Mouse (Mus musculus) embryonic facial prominence, embryonic 13.5 days (tissue): Measurements from ENCODE around the gene Sh3rf1. TPM values are rescaled to one million over a fixed set of nuclear protein-coding genes. Genes with fewer than 3 reads are reported as not detected.

Experiments
- ATAC-seq: fragments of 200-750 bp; cut with Nextera tagmentation; 2 replicates; pipeline ENCODE4 v1.8.0; 2017; ENCODE audit warnings: low read depth; ENCODE audit not compliant: insufficient number of reproducible peaks, insufficient read depth, low FRiP score, low TSS enrichment
- H3K27ac ChIP-seq: fragments of 300-500 bp; sonication (generic); 2 replicates; pipeline ENCODE4 v1.5.1; 2015; ENCODE audit warnings: moderate library complexity, mild to moderate bottlenecking, inconsistent platforms
- H3K27me3 ChIP-seq: fragments of 300-500 bp; sonication (generic); 2 replicates; pipeline ENCODE4 v1.6.1; 2015; ENCODE audit warnings: mild to moderate bottlenecking, inconsistent platforms
- H3K36me3 ChIP-seq: fragments of 300-500 bp; sonication (generic); 2 replicates; pipeline ENCODE4 v1.6.1; 2015; ENCODE audit warnings: mild to moderate bottlenecking, inconsistent platforms
- H3K4me1 ChIP-seq: fragments of 300-500 bp; sonication (generic); 2 replicates; pipeline ENCODE4 v1.6.1; 2015; ENCODE audit warnings: inconsistent platforms
- H3K4me2 ChIP-seq: fragments of 300-500 bp; sonication (generic); 2 replicates; pipeline ENCODE4 v1.6.1; 2015; ENCODE audit warnings: moderate library complexity, mild to moderate bottlenecking, inconsistent platforms
- H3K4me3 ChIP-seq: fragments of 300-500 bp; sonication (generic); 2 replicates; pipeline ENCODE4 v1.5.1; 2015; ENCODE audit warnings: mild to moderate bottlenecking, inconsistent platforms
- H3K9ac ChIP-seq: fragments of 300-500 bp; sonication (generic); 2 replicates; pipeline ENCODE4 v1.6.1; 2015; ENCODE audit warnings: mild to moderate bottlenecking, inconsistent platforms
- H3K9me3 ChIP-seq: fragments of 300-500 bp; sonication (generic); 2 replicates; pipeline ENCODE4 v1.6.1; 2016; ENCODE audit warnings: inconsistent platforms
- WGBS: fragments of 180-500 bp; shearing (Covaris S2); methylation state at CpG from one replicate; pipeline ENCODE4 v1.1.7; 2015; ENCODE audit warnings: mixed read lengths; 5-methylcytosine and 5-hydroxymethylcytosine counted together
- polyA plus RNA-seq: library from polyadenylated mRNA; unstranded; fragments of >200 nt; fragmentation: Nextera tagmentation; extraction: Ambion mirVana; gene quantifications from 2 replicates; pipeline ENCODE4 v1.2.1, GENCODE M21; 2015

Sh3rf1 gene
- polyA plus RNA-seq, 1 experiment from 2014 or later, result 14.9 TPM

GRCm38 (mm10) chr8:61360362-61360761 lies 136.7 kb downstream of the Sh3rf1 start:
- WGBS, result 70% methylated on average over 4 of the region's 4 CpGs
- Histone ChIP-seq H3K4me1 (peaks cover 16% of the 10 kb centered on the region), H3K4me2 (no peak overlapping the region), H3K27ac (no peak overlapping the region), H3K27me3 (no peaks in the 10 kb centered on the region), H3K9me3 (no peaks in the 10 kb centered on the region), H3K9ac (no peak overlapping the region), H3K36me3 (peaks cover 42% of the 10 kb centered on the region), H3K4me3 (no peak overlapping the region)
- no peak for ATAC-seq

- Histone ChIP-seq H3K4me1 (peaks cover 12% of the 10 kb centered on the region), H3K9me3 (no peaks in the 10 kb centered on the region), H3K36me3 (peaks cover 47% of the 10 kb centered on the region), H3K9ac (no peak overlapping the region), H3K4me2 (no peak overlapping the region), H3K4me3 (no peak overlapping the region), H3K27me3 (no peaks in the 10 kb centered on the region), H3K27ac (no peak overlapping the region)
- 94% methylated on average over 11 of the region's 11 CpGs for WGBS
- no peak for ATAC-seq
Observed at GRCm38 (mm10) chr8:61361476-61361875, 137.8 kb downstream of the Sh3rf1 start.

- H3K9ac ChIP-seq, result no peak overlapping the region
- H3K27me3 ChIP-seq, result no peaks in the 10 kb centered on the region
- H3K4me3 ChIP-seq, result no peak overlapping the region
- no peak overlapping the region for H3K27ac ChIP-seq
- no peak for ATAC-seq
- WGBS, result 80% methylated on average over 9 of the region's 9 CpGs
- H3K9me3 ChIP-seq, result no peaks in the 10 kb centered on the region
- no peak overlapping the region for H3K4me2 ChIP-seq
- peaks cover 47% of the 10 kb centered on the region for H3K36me3 ChIP-seq
- peaks cover 12% of the 10 kb centered on the region for H3K4me1 ChIP-seq
Observed at GRCm38 (mm10) chr8:61362301-61362913, 138.7 kb downstream of the Sh3rf1 start.

GRCm38 (mm10) chr8:61373303-61373702 lies 149.6 kb downstream of the Sh3rf1 start:
- Histone ChIP-seq H3K27ac (no peak overlapping the region), H3K4me1 (no peaks in the 10 kb centered on the region), H3K9ac (no peak overlapping the region), H3K4me3 (no peak overlapping the region), H3K4me2 (no peak overlapping the region), H3K27me3 (no peaks in the 10 kb centered on the region), H3K36me3 (peaks cover 41% of the 10 kb centered on the region), H3K9me3 (no peaks in the 10 kb centered on the region)
- WGBS, result 93% methylated on average over 9 of the region's 9 CpGs
- ATAC-seq, result no peak

- Histone ChIP-seq H3K27ac (no peak overlapping the region), H3K9me3 (no peaks in the 10 kb centered on the region), H3K27me3 (no peaks in the 10 kb centered on the region), H3K4me1 (no peaks in the 10 kb centered on the region; the same call in 1 of the 2 replicates), H3K4me2 (no peak overlapping the region), H3K4me3 (no peak overlapping the region), H3K36me3 (peaks cover 41% of the 10 kb centered on the region), H3K9ac (no peak overlapping the region)
- no peak for ATAC-seq
- 75% methylated on average over 16 of the region's 16 CpGs for WGBS
Observed at GRCm38 (mm10) chr8:61374059-61374755, 150.5 kb downstream of the Sh3rf1 start.

GRCm38 (mm10) chr8:61375205-61375604 lies 151.5 kb downstream of the Sh3rf1 start:
- 91% methylated on average over 7 of the region's 7 CpGs for whole genome bisulfite sequencing
- H3K9me3 ChIP-seq, result no peaks in the 10 kb centered on the region
- H3K36me3 ChIP-seq, result peaks cover 44% of the 10 kb centered on the region
- H3K9ac ChIP-seq, result no peak overlapping the region
- no peak overlapping the region for H3K4me2 ChIP-seq
- no peaks in the 10 kb centered on the region for H3K27me3 ChIP-seq
- H3K4me1 ChIP-seq, result no peaks in the 10 kb centered on the region; the same call in 1 of the 2 replicates
- ATAC-seq, result no peak
- H3K4me3 ChIP-seq, result no peak overlapping the region
- H3K27ac ChIP-seq, result no peak overlapping the region

GRCm38 (mm10) chr8:61378847-61379698 lies 155.4 kb downstream of the Sh3rf1 start:
- Histone ChIP-seq H3K4me3 (no peak overlapping the region), H3K27me3 (no peaks in the 10 kb centered on the region), H3K4me2 (no peak overlapping the region), H3K9ac (no peak overlapping the region), H3K4me1 (no peaks in the 10 kb centered on the region; the same call in 1 of the 2 replicates), H3K36me3 (peaks cover 42% of the 10 kb centered on the region), H3K9me3 (no peaks in the 10 kb centered on the region), H3K27ac (no peak overlapping the region)
- ATAC-seq, result no peak
- 74% methylated on average over 11 of the region's 11 CpGs for WGBS

GRCm38 (mm10) chr8:61384536-61384935 lies 160.9 kb downstream of the Sh3rf1 start:
- no peak overlapping the region for H3K4me2 ChIP-seq
- H3K36me3 ChIP-seq, result peaks cover 46% of the 10 kb centered on the region
- H3K4me3 ChIP-seq, result no peak overlapping the region
- H3K9me3 ChIP-seq, result no peaks in the 10 kb centered on the region
- ATAC-seq, result no peak
- no peak overlapping the region for H3K27ac ChIP-seq
- H3K27me3 ChIP-seq, result no peaks in the 10 kb centered on the region
- 74% methylated on average over 9 of the region's 9 CpGs for WGBS
- peaks cover 25% of the 10 kb centered on the region for H3K4me1 ChIP-seq
- H3K9ac ChIP-seq, result no peak overlapping the region

GRCm38 (mm10) chr8:61385502-61386191 lies 162.0 kb downstream of the Sh3rf1 start:
- WGBS, result 75% methylated on average over 11 of the region's 11 CpGs
- Histone ChIP-seq H3K27ac (0 out of 2 replicates have a peak overlapping the region, but pooled peaks have one; percentile 60), H3K36me3 (peaks cover 46% of the 10 kb centered on the region), H3K27me3 (no peaks in the 10 kb centered on the region), H3K4me3 (no peak overlapping the region), H3K9me3 (no peaks in the 10 kb centered on the region), H3K4me1 (peaks cover 30% of the 10 kb centered on the region), H3K4me2 (no peak overlapping the region), H3K9ac (no peak overlapping the region)
- no peak for ATAC-seq

- 13% methylated on average over 7 of the region's 7 CpGs for WGBS
- H3K9me3 ChIP-seq, result no peaks in the 10 kb centered on the region
- peak overlapping the region; percentile 17; the same call in 1 of the 2 replicates for H3K4me2 ChIP-seq
- H3K27me3 ChIP-seq, result no peaks in the 10 kb centered on the region
- H3K9ac ChIP-seq, result 0 out of 2 replicates have a peak overlapping the region, but pooled peaks have one; percentile 22
- H3K4me1 ChIP-seq, result peaks cover 30% of the 10 kb centered on the region
- ATAC-seq, result 0 out of 2 replicates have a peak, but pooled peaks have one; percentile 23
- H3K36me3 ChIP-seq, result peaks cover 46% of the 10 kb centered on the region
- peak overlapping the region; percentile 64 for H3K27ac ChIP-seq
- H3K4me3 ChIP-seq, result no peak overlapping the region
Observed at GRCm38 (mm10) chr8:61386645-61387044, 163.0 kb downstream of the Sh3rf1 start.

- Histone ChIP-seq H3K4me3 (no peak overlapping the region), H3K27me3 (no peaks in the 10 kb centered on the region), H3K27ac (0 out of 2 replicates have a peak overlapping the region, but pooled peaks have one; percentile 33), H3K9ac (no peak overlapping the region), H3K36me3 (peaks cover 41% of the 10 kb centered on the region), H3K4me1 (peaks cover 30% of the 10 kb centered on the region), H3K9me3 (no peaks in the 10 kb centered on the region), H3K4me2 (no peak overlapping the region)
- WGBS, result 30% methylated on average over 6 of the region's 6 CpGs
- 0 out of 2 replicates have a peak, but pooled peaks have one; percentile 24 for ATAC-seq
Observed at GRCm38 (mm10) chr8:61387501-61387963, 163.9 kb downstream of the Sh3rf1 start.
